Mouse (Mus musculus): Measurements from ENCODE around the gene Emilin1.

DNA sequence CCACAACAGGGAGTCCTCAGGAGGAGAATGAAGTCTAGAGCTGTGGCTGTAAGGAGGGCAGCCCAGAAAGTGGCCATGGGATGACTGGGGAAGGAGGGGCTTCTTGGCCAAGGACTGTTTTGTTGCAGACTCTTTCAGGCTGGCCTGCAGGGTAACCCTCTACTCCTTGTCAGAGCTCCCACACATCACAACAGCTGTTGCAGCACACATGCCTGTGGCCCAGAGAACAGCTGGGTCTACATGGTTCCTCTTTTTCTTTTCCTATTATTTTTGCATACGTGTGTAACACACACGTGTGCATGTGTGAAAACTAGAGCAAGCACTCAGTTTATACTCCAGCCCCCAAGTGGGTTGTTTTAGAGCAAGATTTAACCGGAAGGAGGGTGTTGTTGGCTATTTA is 46.3 kb upstream of the Emilin1 start:
- TF ChIP-seq CTCF (IDR thresholded peaks at IDR 0.05; ENCODE audit: low read depth, low read length) (no peak), POLR2A (IDR thresholded peaks at IDR 0.05; ENCODE audit: extremely low read depth, insufficient read depth, low read length) (no peak)
